Mouse (Mus musculus) hindbrain, embryonic 12.5 days (tissue): ENCODE data around the gene Gm14744. TPM values are rescaled to one million over a fixed set of nuclear protein-coding genes. Genes with fewer than 3 reads are reported as not detected.
"Not testable (repeated sequence)": the region's sequence is repeated elsewhere in the genome, so short reads cannot be mapped to it uniquely, and the experiment has no call there.

ENCODE experiments used
- ATAC-seq: fragments of 200-750 bp; cut with Nextera tagmentation; 2 replicates; pipeline ENCODE4 v1.8.0; 2017; ENCODE audit warnings: moderate TSS enrichment; ENCODE audit not compliant: low FRiP score
- H3K27ac ChIP-seq: fragments of 300-500 bp; sonication (generic); 2 replicates; pipeline ENCODE4 v1.5.1; 2016; ENCODE audit warnings: mild to moderate bottlenecking
- H3K27me3 ChIP-seq: fragments of 300-500 bp; sonication (generic); 2 replicates; pipeline ENCODE4 v1.6.1; 2016; ENCODE audit warnings: mild to moderate bottlenecking
- H3K36me3 ChIP-seq: fragments of 300-500 bp; sonication (generic); 2 replicates; pipeline ENCODE4 v1.6.1; 2016; ENCODE audit warnings: mild to moderate bottlenecking
- H3K4me1 ChIP-seq: fragments of 300-500 bp; sonication (generic); 2 replicates; pipeline ENCODE4 v1.6.1; 2016
- H3K4me2 ChIP-seq: fragments of 300-500 bp; sonication (generic); replicated peaks from 2 replicates; pipeline ENCODE4 v1.6.1; 2016; ENCODE audit warnings: mild to moderate bottlenecking
- H3K4me3 ChIP-seq: fragments of 300-500 bp; sonication (generic); 2 replicates; pipeline ENCODE4 v1.5.1; 2016; ENCODE audit warnings: mild to moderate bottlenecking
- H3K9ac ChIP-seq: fragments of 300-500 bp; sonication (generic); 2 replicates; pipeline ENCODE4 v1.6.1; 2016; ENCODE audit warnings: mild to moderate bottlenecking, moderate library complexity
- H3K9me3 ChIP-seq: fragments of 300-500 bp; sonication (generic); replicated peaks from 2 replicates; pipeline ENCODE4 v1.6.1; 2016; ENCODE audit warnings: mild to moderate bottlenecking
- WGBS: fragments of 180-500 bp; shearing (Covaris S2); methylation state at CpG from one replicate; pipeline ENCODE4 v1.1.7; 2016; 5-methylcytosine and 5-hydroxymethylcytosine counted together
- polyA plus RNA-seq: library from polyadenylated mRNA; unstranded; fragments of >200 nt; fragmentation: Nextera tagmentation; extraction: Ambion mirVana; gene quantifications from 2 replicates; pipeline ENCODE4 v1.2.1, GENCODE M21; 2016

Gene Gm14744
- polyA plus RNA-seq, result not detected in 2 replicates

DNA sequence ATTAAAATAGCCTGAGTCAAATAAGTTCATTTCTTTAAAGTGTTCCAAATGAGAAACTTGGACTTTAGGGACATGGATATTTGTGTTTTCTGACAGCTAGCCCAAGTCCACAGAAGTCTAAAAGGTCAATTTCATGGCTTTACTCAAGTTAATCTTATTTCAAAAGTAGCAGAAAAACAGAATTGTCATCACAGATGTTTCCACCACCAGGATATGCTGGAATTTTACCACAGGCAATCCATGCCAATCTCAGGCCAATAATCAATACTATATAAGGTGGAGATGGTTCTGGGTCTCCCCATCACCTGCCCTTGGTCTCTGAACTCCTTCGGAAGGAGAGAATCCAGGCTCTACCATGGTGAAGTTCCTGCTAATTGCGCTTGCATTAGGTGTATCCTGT, at the start of gene Gm14744:
Gene Gm14744, plus strand, starts transcription at position 301 of the 400 bp plus-strand sequence.
- H3K4me2 ChIP-seq, H3K9me3 ChIP-seq, H3K36me3 ChIP-seq, H3K27ac ChIP-seq, H3K4me1 ChIP-seq, H3K27me3 ChIP-seq, H3K9ac ChIP-seq, ATAC-seq, H3K4me3 ChIP-seq: not testable (repeated sequence)
- WGBS, result 94% methylated on average over 2 of the region's 2 CpGs

DNA sequence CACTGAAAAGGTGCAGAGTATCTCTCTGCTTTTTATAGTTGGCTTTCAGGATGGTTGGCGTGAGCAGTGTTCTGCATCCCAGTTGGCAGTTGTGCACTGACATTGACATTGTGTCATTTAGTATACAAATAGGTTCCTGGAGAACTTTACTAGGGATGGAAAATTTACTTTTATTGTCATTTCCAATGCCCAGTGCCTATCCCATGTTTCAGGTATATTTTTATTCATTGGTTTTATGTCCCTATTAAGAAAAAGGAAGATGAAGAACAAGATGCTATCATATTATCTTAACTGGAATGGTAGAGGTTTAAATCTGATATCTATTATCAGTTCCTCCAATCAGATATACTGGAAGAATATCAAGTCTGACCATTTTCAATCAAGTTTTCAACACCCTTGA, 11.0 kb upstream of the Gm14744 start, which contains the start of gene Pbsn:
Gene Pbsn, minus strand, starts transcription at position 101 of the 400 bp plus-strand sequence.
- WGBS, result 80% methylated on average over 1 of the region's 1 CpGs
- H3K4me2 ChIP-seq, result no peak within 1 kb of the TSS

GRCm38 (mm10) chrX:77880033-77880432, 15.5 kb downstream of the Gm14744 start:
- H3K9me3 ChIP-seq, H3K36me3 ChIP-seq, H3K27me3 ChIP-seq, H3K4me2 ChIP-seq, H3K27ac ChIP-seq, ATAC-seq, H3K4me1 ChIP-seq, H3K9ac ChIP-seq, H3K4me3 ChIP-seq: not testable (repeated sequence)
- 39% methylated on average over 2 of the region's 4 CpGs for WGBS

More for the DNA sequence above, 11.0 kb upstream of the Gm14744 start, which contains the start of gene Pbsn:
- no peak for ATAC-seq
- Histone ChIP-seq H3K36me3 (no peaks in the 10 kb centered on the region), H3K9ac (no peak within 1 kb of the TSS), H3K9me3 (no peaks in the 10 kb centered on the region), H3K4me3 (no peak within 1 kb of the TSS), H3K4me1 (no peaks in the 10 kb centered on the region), H3K27me3 (no peaks in the 10 kb centered on the region), H3K27ac (no peak within 1 kb of the TSS)

Other genes with a start within 250 kb of the Gm14744 start
- gene Prkx, start 68.5 kb upstream of the Gm14744 start, polyA plus RNA-seq, result 24.4 and 27.5 TPM in 2 replicates
- not detected in 2 replicates for gene Pbsn, start 11.1 kb upstream of the Gm14744 start, polyA plus RNA-seq
- gene 5430402E10Rik, start 60.3 kb downstream of the Gm14744 start, polyA plus RNA-seq, result not detected in 2 replicates
- not detected in 2 replicates for gene Obp1a, start 226.6 kb downstream of the Gm14744 start, polyA plus RNA-seq